Mouse (Mus musculus): ENCODE measurements around the gene Plxnc1. TPM values are rescaled to one million over a fixed set of nuclear protein-coding genes. Genes with fewer than 3 reads are reported as not detected.
A peak's percentile ranks its signal among the peaks of the same experiment; 100 is the strongest.

The Plxnc1 gene
- polyA plus RNA-seq, 2 experiments from 2014 or later = 23.6 to 29.0 TPM

- peak; percentile 76 for ATAC-seq
Measured at GRCm38 (mm10) chr10:94864199-94864928, 80.3 kb downstream of the Plxnc1 start.

DNA sequence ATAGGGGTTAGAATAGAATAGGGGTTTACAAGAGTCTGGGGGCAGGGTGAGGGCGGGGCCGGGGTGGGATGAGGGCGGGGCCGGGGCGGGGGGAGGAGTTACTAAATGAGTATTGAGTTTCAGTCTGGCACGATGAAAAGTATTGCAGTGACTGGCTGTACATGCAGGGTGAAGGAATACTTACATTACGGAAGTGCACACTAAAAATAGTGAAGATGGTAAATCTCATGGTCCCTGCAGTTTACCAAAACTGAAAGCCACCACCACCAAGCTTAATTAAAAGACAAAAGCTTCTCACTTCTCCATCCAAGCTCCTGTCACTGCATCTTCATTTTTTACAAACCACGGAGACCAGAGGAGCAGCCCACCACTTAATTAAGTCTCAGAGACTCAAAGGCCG, 81.4 kb downstream of the Plxnc1 start:
- ATAC-seq = no peak

DNA sequence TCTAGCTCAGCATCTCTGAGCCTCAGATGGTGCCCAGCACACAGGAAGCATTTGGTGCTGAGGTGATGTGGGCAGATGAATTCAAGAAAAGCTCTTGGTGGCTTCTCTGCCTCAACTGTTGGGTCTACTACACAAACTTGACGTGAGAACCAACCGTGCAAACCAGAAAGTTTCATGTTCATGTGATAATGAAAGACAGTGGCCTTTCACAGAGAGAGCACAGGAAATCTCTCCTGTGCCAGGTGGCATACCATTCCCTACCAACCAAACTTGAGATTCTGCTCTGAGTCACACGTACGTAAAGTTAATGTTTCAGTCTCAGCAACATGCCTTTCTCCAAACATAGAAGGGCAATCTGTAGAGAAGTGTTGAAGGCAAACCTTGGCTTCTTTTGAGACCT, 83.8 kb downstream of the Plxnc1 start:
- peak; percentile 42 for ATAC-seq

DNA sequence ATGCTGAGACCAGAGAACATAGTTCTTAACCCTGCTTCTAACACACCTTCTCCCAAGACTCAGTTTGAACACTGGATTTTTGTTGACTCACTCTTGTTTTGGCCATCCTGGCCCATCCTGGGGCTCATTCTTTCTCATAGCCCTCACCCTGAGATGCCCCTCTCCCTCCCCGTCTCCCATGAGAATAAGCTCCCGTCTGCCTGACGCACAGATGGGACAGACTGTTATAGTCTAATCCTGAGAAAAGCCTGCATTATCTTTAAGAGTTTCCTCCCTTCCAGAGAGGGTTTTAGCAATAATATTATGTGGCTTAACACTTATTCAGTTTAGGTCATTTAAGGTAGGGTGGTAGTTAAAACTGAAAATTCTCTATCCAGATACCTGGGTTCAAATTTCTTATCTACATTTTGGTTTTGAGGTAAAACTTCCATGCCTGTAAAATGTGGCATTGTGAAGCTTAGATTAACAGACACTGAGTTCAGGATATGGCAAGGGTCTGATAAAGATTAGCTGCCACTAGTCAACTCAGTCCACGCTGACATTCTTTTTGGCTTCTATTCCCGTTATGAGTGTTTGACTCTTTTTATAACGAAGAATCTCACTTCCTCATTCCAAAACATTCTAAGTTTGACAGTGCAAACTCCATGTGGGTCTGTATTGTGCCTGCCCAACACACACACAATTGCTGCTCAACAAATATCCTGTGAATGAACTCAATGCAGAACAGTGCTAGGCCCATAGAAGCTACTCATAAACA, 86.2 kb downstream of the Plxnc1 start:
- no peak for ATAC-seq

- no peak for ATAC-seq
Measured at GRCm38 (mm10) chr10:94850565-94850964, 94.1 kb downstream of the Plxnc1 start.

GRCm38 (mm10) chr10:94849930-94850329, 94.7 kb downstream of the Plxnc1 start:
- no peak for ATAC-seq

DNA sequence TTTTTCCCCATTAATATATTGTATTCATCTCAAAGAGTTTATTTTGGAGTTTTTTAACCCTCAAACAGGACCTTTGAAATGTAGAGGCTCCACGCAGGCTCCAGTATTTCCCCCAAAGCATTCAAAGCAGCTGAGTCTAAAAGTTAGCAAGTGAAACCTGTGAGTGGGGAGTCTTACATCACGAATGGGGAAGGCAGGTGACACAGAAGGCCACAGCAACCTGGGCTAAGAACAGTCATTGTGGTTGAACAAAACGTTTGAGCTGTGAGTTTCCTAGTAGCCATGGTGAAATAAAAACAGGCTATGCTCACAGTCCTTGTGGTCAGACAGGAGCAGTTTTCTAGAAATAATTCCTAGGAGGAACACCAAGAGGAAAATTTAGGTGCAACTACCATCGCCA, 95.3 kb downstream of the Plxnc1 start:
- no peak for ATAC-seq

- ATAC-seq = peak; percentile 76
Measured at GRCm38 (mm10) chr10:94848344-94848743, 96.3 kb downstream of the Plxnc1 start.

DNA sequence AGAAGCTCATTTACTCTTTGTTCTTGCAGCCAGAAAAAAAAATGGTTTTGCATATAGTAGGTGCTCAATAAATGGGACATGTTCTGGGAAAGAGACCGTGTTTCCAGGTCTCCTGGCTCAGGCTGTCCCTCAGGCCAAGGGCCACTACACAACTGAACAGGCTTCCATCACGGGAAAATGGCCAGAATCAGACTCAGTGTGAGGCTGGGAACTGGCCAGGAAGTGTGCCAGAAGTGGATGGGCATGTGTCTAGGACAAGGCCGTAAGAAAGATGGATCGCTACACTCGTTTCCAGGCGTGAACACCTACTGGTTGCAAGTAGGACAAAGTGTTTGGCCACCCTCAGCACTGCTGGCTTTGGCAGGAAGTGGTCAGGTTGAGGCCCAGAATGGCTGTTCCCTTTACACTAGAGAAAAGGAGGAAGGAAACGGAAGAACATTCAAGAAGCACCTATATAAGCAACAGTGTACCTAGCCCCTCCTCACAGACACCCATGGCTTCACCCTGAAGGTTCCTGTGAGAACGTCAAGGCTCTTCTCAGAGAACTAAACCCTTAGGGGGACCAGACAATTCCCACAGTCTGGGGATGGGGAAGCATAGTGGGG, 98.0 kb downstream of the Plxnc1 start:
- no peak for ATAC-seq

DNA sequence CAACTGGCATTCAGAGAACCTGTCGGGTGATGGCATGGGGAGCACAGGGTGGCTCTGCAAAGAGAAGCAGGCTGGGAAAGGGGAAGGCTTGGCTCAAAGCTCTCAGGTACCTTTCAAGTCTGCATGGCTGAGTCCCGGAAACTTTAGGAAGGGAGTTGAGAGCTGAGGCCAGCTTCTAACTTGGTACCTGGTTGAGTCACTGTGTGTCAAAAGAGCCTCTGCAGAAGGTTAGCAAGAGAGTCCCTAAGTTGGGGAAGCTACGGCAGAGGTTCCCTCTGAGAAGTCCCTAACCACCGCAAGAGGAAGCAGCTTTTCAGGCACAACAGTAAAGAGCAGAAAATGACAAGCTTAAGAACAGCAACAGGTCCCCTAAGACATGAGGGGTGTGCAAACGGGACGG, 99.9 kb downstream of the Plxnc1 start:
- ATAC-seq = peak; percentile 28

DNA sequence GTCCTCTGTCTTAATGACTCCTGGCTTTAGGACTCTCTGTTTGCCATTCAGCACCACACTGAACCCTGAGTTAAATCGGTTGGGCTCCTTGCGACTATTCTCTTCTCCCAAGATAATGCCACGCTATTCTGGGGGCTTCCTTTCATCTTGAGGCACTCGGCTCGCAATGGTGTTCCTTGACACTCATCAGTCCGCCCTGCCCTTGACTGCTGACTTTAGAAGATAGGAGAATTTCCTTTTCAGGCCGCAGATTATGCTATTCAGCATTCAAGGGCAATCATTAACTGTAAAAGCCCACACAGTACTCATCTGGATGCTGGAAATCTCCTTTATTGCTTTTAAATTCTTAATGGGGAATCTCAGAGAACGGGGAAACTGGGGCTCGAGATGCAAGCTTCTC, 108.8 kb downstream of the Plxnc1 start:
- no peak for ATAC-seq

GRCm38 (mm10) chr10:94829407-94829806, 115.2 kb downstream of the Plxnc1 start:
- ATAC-seq = peak; percentile 70

- no peak for ATAC-seq
Measured at GRCm38 (mm10) chr10:94828734-94829230, 115.9 kb downstream of the Plxnc1 start.

DNA sequence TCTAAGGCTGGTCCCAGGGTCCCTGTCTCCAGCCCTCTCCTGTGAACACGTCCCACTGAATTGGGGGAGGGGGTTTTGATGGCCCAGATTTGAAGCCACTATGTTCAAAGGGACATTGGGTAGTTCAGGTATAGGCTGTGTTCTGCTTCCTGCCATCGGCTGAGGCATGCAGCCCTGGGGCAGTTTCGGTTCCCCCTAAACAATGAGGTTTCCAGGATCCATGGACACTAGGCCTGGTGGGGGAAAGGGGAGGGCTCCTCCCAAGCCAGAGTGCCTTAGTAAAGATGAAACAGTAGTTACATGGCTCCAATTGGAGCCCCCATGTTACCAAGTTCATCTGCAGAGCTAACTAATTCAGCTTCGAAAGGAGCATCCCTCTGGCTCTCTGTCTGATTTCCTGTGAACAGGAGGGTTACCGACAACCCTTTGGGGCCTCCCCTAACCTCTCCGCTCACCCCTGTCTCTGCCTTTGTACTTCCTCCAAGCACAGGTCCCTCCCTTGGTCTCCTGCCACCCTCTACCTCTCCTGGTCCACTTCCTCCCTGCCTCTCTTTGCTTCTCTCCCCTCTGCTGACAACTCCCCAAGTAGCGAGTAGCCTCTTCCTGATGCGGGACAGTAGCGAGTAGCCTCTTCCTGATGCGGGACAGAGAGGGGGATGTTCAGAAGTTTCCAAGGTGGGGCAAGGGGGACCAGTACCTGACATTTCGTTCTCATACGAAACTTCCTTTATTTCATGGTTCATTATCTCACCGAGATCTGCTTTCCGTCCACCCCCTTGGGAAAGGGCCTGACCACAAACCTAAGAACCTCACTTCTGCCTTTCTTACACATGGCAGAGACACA, 116.5 kb downstream of the Plxnc1 start:
- ATAC-seq = peak; percentile 90

DNA sequence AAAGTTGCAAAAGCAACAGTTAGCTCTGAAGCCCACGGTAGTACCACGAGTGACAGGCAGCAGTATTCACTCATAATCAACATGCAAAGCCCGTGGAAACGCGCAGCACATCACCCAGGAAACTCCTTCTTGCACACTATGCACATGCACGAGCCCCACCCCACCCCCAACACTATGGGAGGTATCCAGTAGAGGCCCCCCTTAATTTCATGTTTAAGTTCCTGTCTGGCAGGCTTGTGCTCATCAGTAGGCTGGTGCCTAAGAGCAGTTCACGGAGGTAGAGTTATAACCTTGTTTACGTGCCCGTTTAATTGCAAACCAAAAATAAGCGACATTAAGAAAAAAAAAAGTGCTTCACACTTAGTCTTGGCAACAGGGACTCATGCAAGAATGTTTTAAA, 117.3 kb downstream of the Plxnc1 start:
- ATAC-seq = no peak

- no peak for ATAC-seq
Measured at GRCm38 (mm10) chr10:94826436-94826835, 118.2 kb downstream of the Plxnc1 start.

DNA sequence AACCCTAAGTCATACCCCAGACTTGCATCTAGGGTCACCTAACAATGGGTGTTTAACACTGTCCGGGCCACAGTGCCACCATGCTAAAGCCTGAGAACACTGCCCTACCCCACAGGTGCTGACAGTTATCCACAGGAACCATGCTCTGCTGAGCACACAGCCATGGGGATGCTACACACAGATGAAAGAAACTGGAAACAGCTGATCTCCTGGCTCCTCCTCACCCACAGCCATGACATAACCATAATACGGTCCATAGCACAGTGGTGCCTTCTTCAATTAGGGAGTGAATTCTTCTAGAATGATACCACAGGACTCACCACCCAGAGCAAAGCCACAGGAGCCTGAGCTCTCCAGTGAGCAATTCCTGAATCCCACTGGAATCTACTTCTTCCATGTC, 118.7 kb downstream of the Plxnc1 start:
- ATAC-seq = no peak

DNA sequence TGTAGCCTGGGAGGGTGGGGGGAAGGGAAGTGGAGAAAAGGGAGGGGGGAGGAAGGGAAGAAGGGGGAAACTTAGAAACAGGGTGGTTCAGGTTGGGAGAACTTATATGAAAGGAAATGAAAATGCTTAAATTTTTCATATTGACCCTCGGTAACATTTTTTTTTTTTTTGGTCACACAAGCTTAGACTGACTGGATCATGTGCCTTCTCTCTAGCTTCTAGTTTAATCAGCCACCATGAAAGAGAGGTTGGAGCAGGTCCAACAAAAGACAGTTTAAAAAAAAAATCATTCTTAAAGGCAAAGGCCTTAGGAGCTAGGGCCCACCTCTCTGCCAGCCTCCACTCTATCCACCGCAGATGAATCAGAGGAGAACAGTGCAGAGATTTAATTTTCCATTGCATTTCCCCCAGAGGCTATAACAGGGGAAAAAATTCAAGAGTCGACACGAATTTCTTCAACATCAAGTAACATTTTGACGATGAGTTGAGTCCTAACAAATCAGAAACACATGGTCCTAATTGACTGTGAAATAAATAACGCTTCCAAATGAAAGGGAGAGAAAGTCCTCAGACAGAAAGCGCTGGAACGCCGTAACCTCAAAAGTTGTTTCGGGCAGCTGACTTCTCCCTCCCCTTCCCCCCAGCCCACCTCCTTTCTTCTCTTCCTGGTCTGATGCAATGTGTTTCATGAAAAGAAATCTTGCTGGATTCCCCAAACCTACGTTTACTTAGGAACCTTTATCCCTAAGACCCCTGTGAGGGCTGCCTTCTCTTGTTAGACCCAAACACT, 120.5 kb downstream of the Plxnc1 start:
- no peak for ATAC-seq

DNA sequence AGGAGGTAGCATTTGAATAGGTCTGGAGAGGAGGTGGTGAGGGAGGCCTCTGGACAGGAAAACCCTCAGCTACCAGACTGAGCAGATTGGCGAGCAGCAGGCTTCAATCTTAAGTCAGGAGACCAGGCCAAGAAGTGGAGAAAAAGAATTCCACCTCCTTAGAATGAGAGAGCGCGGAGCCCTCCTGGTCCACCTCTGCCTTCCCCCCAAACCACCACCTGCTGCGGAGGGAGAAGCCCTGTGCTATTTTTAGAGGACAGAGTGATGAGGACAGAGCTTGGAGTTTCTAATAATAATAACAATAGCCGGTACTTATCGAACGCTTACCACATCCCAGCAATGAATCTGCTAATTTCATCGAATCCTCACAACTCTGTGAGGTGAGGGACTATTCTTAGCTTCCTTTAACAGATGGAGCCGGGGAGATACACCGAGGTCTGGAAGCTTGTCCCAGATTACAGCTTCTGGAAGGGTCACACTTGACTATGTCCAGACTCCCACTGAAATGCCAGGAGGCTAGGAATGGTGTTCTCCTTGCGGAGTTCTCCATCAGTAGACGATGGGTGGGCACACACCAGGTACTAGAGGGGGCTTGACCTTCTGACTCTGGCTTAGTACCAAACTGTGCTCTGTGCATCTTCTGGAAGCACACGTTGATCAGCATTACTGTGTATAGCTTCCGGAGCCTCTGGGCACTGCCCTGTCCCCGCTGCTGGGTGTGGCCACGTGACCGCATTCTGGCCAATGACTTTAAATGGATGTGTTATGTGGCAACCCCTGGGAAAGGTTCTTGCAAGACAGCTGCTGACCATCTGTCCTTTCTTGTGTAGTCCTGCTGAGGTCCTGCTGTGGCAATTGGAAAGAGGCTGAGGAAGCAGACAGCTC, 125.6 kb downstream of the Plxnc1 start:
- no peak for ATAC-seq

GRCm38 (mm10) chr10:94818127-94818526, 126.5 kb downstream of the Plxnc1 start:
- ATAC-seq = no peak

Measured in CD4-positive, CD25-positive, alpha-beta regulatory T cell, adult 4 months (primary cell).